Mouse (Mus musculus) heart, postnatal 4 days (tissue): ENCODE results near the gene Cela2a. TPM values are rescaled to one million over a fixed set of nuclear protein-coding genes. Genes with fewer than 3 reads are reported as not detected.

ENCODE experiments used
- DNase-seq: peaks from one replicate; pipeline ENCODE4 v3.0.0; 2021
- total RNA-seq, 2 experiments: library from RNA; stranded (reverse); gene quantifications; 2 replicates each; pipeline ENCODE4 v1.2.3; 2021

The Cela2a gene
- total RNA-seq, 2 experiments from 2014 or later, result not detected

- DNase-seq, result no peak
These were observed 59.7 kb downstream of the Cela2a start for GRCm38 (mm10) chr4:141766316-141766667.

- DNase-seq, result no peak
These were observed 61.0 kb downstream of the Cela2a start for GRCm38 (mm10) chr4:141765008-141765407.

Other genes starting within 250 kb of the Cela2a start
- 100 to 1,000 TPM; 122 to 145 TPM for gene Fblim1, start 220.1 kb downstream of the Cela2a start, total RNA-seq
- gene Tmem82, start 207.5 kb downstream of the Cela2a start, total RNA-seq, result 1 to 10 TPM; 3.1 to 3.2 TPM
- 10 to 100 TPM; 32.5 to 33.6 TPM for gene Slc25a34, start 202.3 kb downstream of the Cela2a start, total RNA-seq
- gene Plekhm2, start 161.3 kb downstream of the Cela2a start, total RNA-seq, result 10 to 100 TPM; 57.5 to 64.5 TPM
- gene Rsc1a1, start 140.6 kb downstream of the Cela2a start, total RNA-seq, result 1 to 10 TPM; 1.6 to 4.0 TPM
- gene Ddi2, start 102.7 kb downstream of the Cela2a start, total RNA-seq, result 10 to 100 TPM; 34.9 to 36.8 TPM
- gene Agmat, start 79.5 kb downstream of the Cela2a start, total RNA-seq, result under 1 TPM; 0.43 to 0.57 TPM
- 10 to 100 TPM; 16.6 to 16.8 TPM for gene Dnajc16, start 35.2 kb downstream of the Cela2a start, total RNA-seq
- gene Casp9, start 32.5 kb downstream of the Cela2a start, total RNA-seq, result 10 to 100 TPM; 13.5 to 13.8 TPM
- gene Ctrc, start 20.2 kb upstream of the Cela2a start, total RNA-seq, result not detected
- 10 to 100 TPM; 46.5 to 50.5 TPM for gene Efhd2, start 48.8 kb upstream of the Cela2a start, total RNA-seq
- 1 to 10 TPM; 1.2 to 1.4 TPM for gene Fhad1, start 188.9 kb upstream of the Cela2a start, total RNA-seq